Mouse (Mus musculus) stomach, postnatal 0 days (tissue): Measurements from ENCODE around the gene Clasp1.

Experiments used
- CTCF ChIP-seq: IDR thresholded peaks from 2 replicates; pipeline ENCODE4 v1.5.1; 2016; ENCODE audit warnings: antibody characterized with exemption, low read depth, mild to moderate bottlenecking, moderate library complexity
- EP300 ChIP-seq: optimal IDR thresholded peaks from 2 replicates; pipeline ENCODE3; 2016; ENCODE audit warnings: antibody characterized with exemption

GRCm38 (mm10) chr1:118511738-118512530 is 123.1 kb downstream of the Clasp1 start:
- TF ChIP-seq CTCF (no peak), EP300 (no peak)
